Mouse (Mus musculus): ENCODE measurements at regions not wholly inside any gene's neighbourhood (a gene's known extent, or its start where the extent isn't known, plus 50 kb on each side); places are given as distances from the start of the nearest gene placed in this dataset.

GRCm38 (mm10) chr6:117617951-117618350, 223.0 kb upstream of the Zfp637 start:
- no peak overlapping the region for H3K4me3 ChIP-seq (ENCODE audit: inconsistent target)
- 86% methylated on average over 4 of the region's 4 CpGs for WGBS (ENCODE audit: missing documents)
- no peak overlapping the region for H3K27ac ChIP-seq
- no peaks in the 10 kb centered on the region for H3K36me3 ChIP-seq (ENCODE audit: inconsistent target)
- H3K79me2 ChIP-seq (ENCODE audit: inconsistent target), result no peaks in the 10 kb centered on the region

GRCm38 (mm10) chr6:117619606-117620005, 221.4 kb upstream of the Zfp637 start:
- H3K4me3 ChIP-seq (ENCODE audit: inconsistent target), result no peak overlapping the region
- H3K79me2 ChIP-seq (ENCODE audit: inconsistent target), result no peaks in the 10 kb centered on the region
- H3K27ac ChIP-seq, result no peak overlapping the region
- no peaks in the 10 kb centered on the region for H3K36me3 ChIP-seq (ENCODE audit: inconsistent target)
- WGBS (ENCODE audit: missing documents), result 69% methylated on average over 2 of the region's 2 CpGs

- Histone ChIP-seq H3K27ac (no peak overlapping the region), H3K79me2 (ENCODE audit: inconsistent target) (no peaks in the 10 kb centered on the region), H3K36me3 (ENCODE audit: inconsistent target) (no peaks in the 10 kb centered on the region), H3K4me3 (ENCODE audit: inconsistent target) (no peak overlapping the region)
- 89% methylated on average over 6 of the region's 6 CpGs for WGBS (ENCODE audit: missing documents)
Observed at GRCm38 (mm10) chr6:117622446-117622845, 218.5 kb upstream of the Zfp637 start.

GRCm38 (mm10) chr6:117622946-117623345, 218.0 kb upstream of the Zfp637 start:
- H3K27ac ChIP-seq, result no peak overlapping the region
- no peaks in the 10 kb centered on the region for H3K36me3 ChIP-seq (ENCODE audit: inconsistent target)
- H3K4me3 ChIP-seq (ENCODE audit: inconsistent target), result no peak overlapping the region
- H3K79me2 ChIP-seq (ENCODE audit: inconsistent target), result no peaks in the 10 kb centered on the region

GRCm38 (mm10) chr6:117625716-117626115, 215.3 kb upstream of the Zfp637 start:
- Histone ChIP-seq H3K27ac (no peak overlapping the region), H3K79me2 (ENCODE audit: inconsistent target) (no peaks in the 10 kb centered on the region), H3K4me3 (ENCODE audit: inconsistent target) (no peak overlapping the region), H3K36me3 (ENCODE audit: inconsistent target) (no peaks in the 10 kb centered on the region)
- WGBS (ENCODE audit: missing documents), result 67% methylated on average over 5 of the region's 5 CpGs

- 69% methylated on average over 3 of the region's 3 CpGs for WGBS (ENCODE audit: missing documents)
- H3K27ac ChIP-seq, result no peak overlapping the region
- H3K79me2 ChIP-seq (ENCODE audit: inconsistent target), result no peaks in the 10 kb centered on the region
- H3K4me3 ChIP-seq (ENCODE audit: inconsistent target), result no peak overlapping the region
- no peaks in the 10 kb centered on the region for H3K36me3 ChIP-seq (ENCODE audit: inconsistent target)
Observed at GRCm38 (mm10) chr6:117627461-117627860, 213.5 kb upstream of the Zfp637 start.

GRCm38 (mm10) chr6:117646628-117647027, 194.4 kb upstream of the Zfp637 start:
- Histone ChIP-seq H3K4me3 (ENCODE audit: inconsistent target) (no peak overlapping the region), H3K27ac (no peak overlapping the region), H3K79me2 (ENCODE audit: inconsistent target) (no peaks in the 10 kb centered on the region), H3K36me3 (ENCODE audit: inconsistent target) (no peaks in the 10 kb centered on the region)
- 92% methylated on average over 8 of the region's 8 CpGs for WGBS (ENCODE audit: missing documents)

GRCm38 (mm10) chr6:117650541-117650940, 190.4 kb upstream of the Zfp637 start:
- Histone ChIP-seq H3K4me3 (ENCODE audit: inconsistent target) (no peak overlapping the region), H3K36me3 (ENCODE audit: inconsistent target) (no peaks in the 10 kb centered on the region), H3K79me2 (ENCODE audit: inconsistent target) (no peaks in the 10 kb centered on the region), H3K27ac (no peak overlapping the region)
- 83% methylated on average over 5 of the region's 5 CpGs for WGBS (ENCODE audit: missing documents)

GRCm38 (mm10) chr6:117651551-117651950, 189.4 kb upstream of the Zfp637 start:
- H3K36me3 ChIP-seq (ENCODE audit: inconsistent target), result no peaks in the 10 kb centered on the region
- H3K4me3 ChIP-seq (ENCODE audit: inconsistent target), result no peak overlapping the region
- 81% methylated on average over 4 of the region's 4 CpGs for WGBS (ENCODE audit: missing documents)
- no peaks in the 10 kb centered on the region for H3K79me2 ChIP-seq (ENCODE audit: inconsistent target)
- H3K27ac ChIP-seq, result no peak overlapping the region

- WGBS (ENCODE audit: missing documents), result 42% methylated on average over 3 of the region's 3 CpGs
- no peaks in the 10 kb centered on the region for H3K36me3 ChIP-seq (ENCODE audit: inconsistent target)
- no peak overlapping the region for H3K4me3 ChIP-seq (ENCODE audit: inconsistent target)
- no peak overlapping the region for H3K27ac ChIP-seq
- no peaks in the 10 kb centered on the region for H3K79me2 ChIP-seq (ENCODE audit: inconsistent target)
Observed at GRCm38 (mm10) chr6:117652012-117652411, 189.0 kb upstream of the Zfp637 start.

- H3K79me2 ChIP-seq (ENCODE audit: inconsistent target), result no peaks in the 10 kb centered on the region
- H3K36me3 ChIP-seq (ENCODE audit: inconsistent target), result no peaks in the 10 kb centered on the region
- no peak overlapping the region for H3K27ac ChIP-seq
- no peak overlapping the region for H3K4me3 ChIP-seq (ENCODE audit: inconsistent target)
- WGBS (ENCODE audit: missing documents), result 80% methylated on average over 9 of the region's 9 CpGs
Observed at GRCm38 (mm10) chr6:117652917-117653316, 188.1 kb upstream of the Zfp637 start.

- Histone ChIP-seq H3K36me3 (ENCODE audit: inconsistent target) (no peaks in the 10 kb centered on the region), H3K27ac (no peak overlapping the region), H3K4me3 (ENCODE audit: inconsistent target) (no peak overlapping the region), H3K79me2 (ENCODE audit: inconsistent target) (no peaks in the 10 kb centered on the region)
- 91% methylated on average over 15 of the region's 15 CpGs for WGBS (ENCODE audit: missing documents)
Observed at GRCm38 (mm10) chr6:117653886-117654425, 187.0 kb upstream of the Zfp637 start.

- 86% methylated on average over 3 of the region's 4 CpGs for WGBS (ENCODE audit: missing documents)
- no peak overlapping the region for H3K27ac ChIP-seq
- no peaks in the 10 kb centered on the region for H3K79me2 ChIP-seq (ENCODE audit: inconsistent target)
- H3K4me3 ChIP-seq (ENCODE audit: inconsistent target), result no peak overlapping the region
- no peaks in the 10 kb centered on the region for H3K36me3 ChIP-seq (ENCODE audit: inconsistent target)
Observed at GRCm38 (mm10) chr6:117655986-117656385, 185.0 kb upstream of the Zfp637 start.

- Histone ChIP-seq H3K79me2 (ENCODE audit: inconsistent target) (no peaks in the 10 kb centered on the region), H3K36me3 (ENCODE audit: inconsistent target) (no peaks in the 10 kb centered on the region), H3K27ac (no peak overlapping the region), H3K4me3 (ENCODE audit: inconsistent target) (no peak overlapping the region)
- 0% methylated on average over 1 of the region's 1 CpGs for WGBS (ENCODE audit: missing documents)
Observed at GRCm38 (mm10) chr6:117660576-117660975, 180.4 kb upstream of the Zfp637 start.

- WGBS (ENCODE audit: missing documents), result 79% methylated on average over 1 of the region's 1 CpGs
- no peaks in the 10 kb centered on the region for H3K36me3 ChIP-seq (ENCODE audit: inconsistent target)
- H3K79me2 ChIP-seq (ENCODE audit: inconsistent target), result no peaks in the 10 kb centered on the region
- H3K27ac ChIP-seq, result no peak overlapping the region
- H3K4me3 ChIP-seq (ENCODE audit: inconsistent target), result no peak overlapping the region
Observed at GRCm38 (mm10) chr6:117662635-117663034, 178.3 kb upstream of the Zfp637 start.

GRCm38 (mm10) chr6:117670337-117670736, 170.6 kb upstream of the Zfp637 start:
- Histone ChIP-seq H3K4me3 (ENCODE audit: inconsistent target) (no peak overlapping the region), H3K27ac (no peak overlapping the region), H3K36me3 (ENCODE audit: inconsistent target) (no peaks in the 10 kb centered on the region), H3K79me2 (ENCODE audit: inconsistent target) (no peaks in the 10 kb centered on the region)
- WGBS (ENCODE audit: missing documents), result 75% methylated on average over 3 of the region's 3 CpGs
